Mouse (Mus musculus): ENCODE data around the gene Lyzl4. TPM values are rescaled to one million over a fixed set of nuclear protein-coding genes. Genes with fewer than 3 reads are reported as not detected.

Lyzl4 gene
- polyA plus RNA-seq, 1 experiment from 2014 or later = 0.14 TPM

Other genes starting within 250 kb of the Lyzl4 start
- gene Cck, start 146.4 kb downstream of the Lyzl4 start, polyA plus RNA-seq (2015; fragmentation: Nextera tagmentation; extraction: Ambion mirVana) = 0.35 and 0.57 TPM in 2 replicates
- 0.27 and 0.29 TPM in 2 replicates for gene Vipr1, start 620 bp upstream of the Lyzl4 start, polyA plus RNA-seq (2015; fragmentation: Nextera tagmentation; extraction: Ambion mirVana)
- gene Sec22c, start 63.4 kb upstream of the Lyzl4 start, polyA plus RNA-seq (2015; fragmentation: Nextera tagmentation; extraction: Ambion mirVana) = 3.7 and 3.9 TPM in 2 replicates
- 78.9 and 81.9 TPM in 2 replicates for gene Ss18l2, start 68.2 kb upstream of the Lyzl4 start, polyA plus RNA-seq (2015; fragmentation: Nextera tagmentation; extraction: Ambion mirVana)
- 29.7 and 33.3 TPM in 2 replicates for gene Nktr, start 77.1 kb upstream of the Lyzl4 start, polyA plus RNA-seq (2015; fragmentation: Nextera tagmentation; extraction: Ambion mirVana)
- gene Zfp651, start 117.2 kb upstream of the Lyzl4 start, polyA plus RNA-seq (2015; fragmentation: Nextera tagmentation; extraction: Ambion mirVana) = 1.2 and 1.3 TPM in 2 replicates
- gene Klhl40, start 135.5 kb upstream of the Lyzl4 start, polyA plus RNA-seq (2015; fragmentation: Nextera tagmentation; extraction: Ambion mirVana) = 0.27 and 0.45 TPM in 2 replicates
- 0.12 and 0.15 TPM in 2 replicates for gene Hhatl, start 150.4 kb upstream of the Lyzl4 start, polyA plus RNA-seq (2015; fragmentation: Nextera tagmentation; extraction: Ambion mirVana)
- not detected in 2 replicates for gene Ccdc13, start 197.4 kb upstream of the Lyzl4 start, polyA plus RNA-seq (2015; fragmentation: Nextera tagmentation; extraction: Ambion mirVana)
- gene Higd1a, start 216.3 kb upstream of the Lyzl4 start, polyA plus RNA-seq (2015; fragmentation: Nextera tagmentation; extraction: Ambion mirVana) = 105 and 113 TPM in 2 replicates